ENCODE assay signal across 18 mouse cellular contexts in genomic region chr2:53057291-53057690, GRCm38 (mm10).
DNase-seq lines count a peak whose midpoint lies in the region; ATAC-seq lines count a peak whose summit lies in the region.
"Had no signal": no experiment of that assay in that cellular context is flagged by ENCODE, and none has a peak within 500 bp of the region (broad histone marks: within the 10 kb centered on the region; RNA-seq: fewer than 3 reads in every experiment).

No protein-coding gene starts in this region.

- ATAC-seq in midbrain, embryonic 14.5 days (ENCODE audit: low FRiP score, low TSS enrichment): no peak

- intact Hi-C loops in heart, postnatal 25 days (cut with DNase I): no loop called here

- H3K27me3 ChIP-seq in midbrain, embryonic 14.5 days (ENCODE audit: control insufficient read depth, insufficient read depth, low read length): no peaks in the 10 kb centered on the region
- H3K27me3 ChIP-seq: CH12.LX; embryonic facial prominence, embryonic 15.5 days; heart, embryonic 12.5 days; hindbrain, embryonic 13.5 days; limb, embryonic 13.5 days; liver, embryonic 13.5 days; lung, embryonic 15.5 days had no signal

- WGBS in midbrain, embryonic 14.5 days: 97% methylated on average over 2 of the region's 2 CpGs

- H3K9me3 ChIP-seq in midbrain, embryonic 14.5 days (ENCODE audit: control insufficient read depth, low read length): no peaks in the 10 kb centered on the region
- H3K9me3 ChIP-seq: embryonic facial prominence, embryonic 15.5 days; forebrain, embryonic 10.5 days; heart, embryonic 12.5 days; hindbrain, embryonic 13.5 days; limb, embryonic 13.5 days; liver, embryonic 13.5 days; lung, embryonic 15.5 days had no signal

- H3K36me3 ChIP-seq in midbrain, embryonic 14.5 days (ENCODE audit: control insufficient read depth, insufficient read depth, low read length): peaks cover 9% of the 10 kb centered on the region; the same call in 1 of the 2 replicates
- H3K36me3 ChIP-seq: heart, embryonic 12.5 days; liver, embryonic 13.5 days; lung, embryonic 15.5 days had no signal

- H3K4me2 ChIP-seq in midbrain, embryonic 14.5 days (ENCODE audit: low read length): no peak overlapping the region
- H3K4me2 ChIP-seq: embryonic facial prominence, embryonic 15.5 days; heart, embryonic 12.5 days; hindbrain, embryonic 13.5 days; limb, embryonic 13.5 days; liver, embryonic 13.5 days; lung, embryonic 15.5 days had no signal

- peak; percentile 58 for DNase-seq in cerebellum, adult 11-12 months
- no peak for DNase-seq in cerebellum, postnatal 4 days (ENCODE audit: low spot score in 2 of 2)
- peak; percentile 39 for DNase-seq in right cerebral cortex, adult 18-20 months
- no peak for DNase-seq in right cerebral cortex, postnatal 4 days
- DNase-seq in cerebellum, adult 9-10 months: peak; percentile 75
- DNase-seq in skeletal muscle tissue, adult 2 months (ENCODE audit: low read depth, low spot score): peak; percentile 51
- no peak for DNase-seq in heart, postnatal 25 days (ENCODE audit: low spot score)
- no peak for DNase-seq in midbrain, embryonic 14.5 days
- DNase-seq: heart, postnatal 14 days; liver, embryonic 13.5 days; lung, postnatal 4 days had no signal

- no peak overlapping the region for H3K4me3 ChIP-seq in midbrain, embryonic 14.5 days (replicated peaks; ENCODE audit: low read depth, low read length)
- H3K4me3 ChIP-seq: embryonic facial prominence, embryonic 15.5 days; forebrain, embryonic 10.5 days; heart, embryonic 12.5 days; hindbrain, embryonic 13.5 days; limb, embryonic 13.5 days; liver, embryonic 13.5 days; lung, embryonic 15.5 days had no signal

- no peak overlapping the region for H3K9ac ChIP-seq in midbrain, embryonic 14.5 days (replicated peaks; ENCODE audit: low read length)
- H3K9ac ChIP-seq: embryonic facial prominence, embryonic 15.5 days; heart, embryonic 12.5 days; hindbrain, embryonic 13.5 days; limb, embryonic 13.5 days; liver, embryonic 13.5 days; lung, embryonic 15.5 days had no signal

- no peak overlapping the region for H3K27ac ChIP-seq in midbrain, embryonic 14.5 days (replicated peaks; ENCODE audit: low read depth, low read length)
- H3K27ac ChIP-seq: embryonic facial prominence, embryonic 15.5 days; forebrain, embryonic 10.5 days; hindbrain, embryonic 13.5 days; limb, embryonic 13.5 days; liver, embryonic 13.5 days; lung, embryonic 15.5 days had no signal

- 0 out of 2 replicates have a peak, but pooled peaks cover 3% of the 10 kb centered on the region for H3K4me1 ChIP-seq in midbrain, embryonic 14.5 days (ENCODE audit: control insufficient read depth, insufficient read depth, low read length)
- H3K4me1 ChIP-seq: forebrain, embryonic 10.5 days; heart, embryonic 12.5 days; liver, embryonic 13.5 days had no signal

Comparison
In these comparisons a context has a peak if more than half of its experiments do, and no peak if none do; other contexts are left out.
1. DNase-seq: peak in cerebellum, adult 11-12 months (single experiment), right cerebral cortex, adult 18-20 months (single experiment), cerebellum, adult 9-10 months (single experiment) and skeletal muscle tissue, adult 2 months (single experiment); none in cerebellum, postnatal 4 days (0 of 2), right cerebral cortex, postnatal 4 days (single experiment), heart, postnatal 25 days (single experiment) and midbrain, embryonic 14.5 days (single experiment).